Mouse (Mus musculus): ENCODE measurements around the gene Vmn1r13. TPM values are rescaled to one million over a fixed set of nuclear protein-coding genes. Genes with fewer than 3 reads are reported as not detected.
"Not testable (repeated sequence)": the region's sequence is repeated elsewhere in the genome, so short reads cannot be mapped to it uniquely, and the experiment has no call there.

Vmn1r13 gene
- not detected for total RNA-seq (2021)
- long read RNA-seq, experiment 1, result 0 reads
- long read RNA-seq, experiment 2, result 0 reads

DNA sequence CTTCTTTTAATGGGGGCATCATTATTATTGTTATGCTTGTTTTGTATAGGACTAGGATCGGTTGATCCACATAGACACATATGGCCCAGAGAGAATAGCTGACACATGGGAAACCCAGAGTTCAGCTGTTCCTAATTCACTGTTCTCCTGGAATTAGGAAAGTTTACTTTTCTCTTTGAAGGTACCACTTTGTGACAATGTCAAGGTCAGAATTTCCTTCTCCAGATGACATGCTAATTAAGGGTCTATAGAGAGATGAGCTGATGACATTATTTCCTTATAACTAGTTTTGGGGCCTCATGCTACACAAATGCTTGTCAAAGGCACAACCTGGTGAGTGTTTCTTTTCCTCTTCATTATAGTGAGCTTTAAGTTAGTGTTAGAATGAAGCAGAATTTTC lies at the start of gene Vmn1r13:
Gene Vmn1r13, plus strand, starts transcription at position 301 of the 400 bp plus-strand sequence.
- intact Hi-C loops (cut with DNase I); DNase-seq: not testable (repeated sequence)

DNA sequence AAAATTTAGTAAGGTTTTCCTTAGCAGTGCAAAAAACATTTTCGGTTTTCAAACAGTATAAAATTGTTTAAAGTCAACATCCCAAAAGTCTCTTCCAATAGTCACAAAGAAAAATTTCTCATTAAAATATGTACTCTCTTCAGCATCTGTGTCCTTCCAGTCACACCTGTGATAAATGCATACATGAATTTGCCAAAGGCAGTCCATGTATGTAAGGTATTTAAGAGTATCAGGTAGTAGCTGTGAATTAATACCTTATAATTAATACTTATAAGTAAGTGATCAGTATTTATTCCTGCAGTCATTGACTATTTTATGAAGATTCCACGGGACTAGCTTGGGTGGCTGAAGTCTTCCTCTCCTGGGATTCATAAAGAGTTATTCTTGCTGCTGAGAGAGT lies 46.5 kb upstream of the Vmn1r13 start, which contains the start of gene Vmn1r12:
Gene Vmn1r12, plus strand, starts transcription at position 301 of the 400 bp plus-strand sequence.
- no peak for DNase-seq
- intact Hi-C loops (cut with DNase I), result no loop called here

DNA sequence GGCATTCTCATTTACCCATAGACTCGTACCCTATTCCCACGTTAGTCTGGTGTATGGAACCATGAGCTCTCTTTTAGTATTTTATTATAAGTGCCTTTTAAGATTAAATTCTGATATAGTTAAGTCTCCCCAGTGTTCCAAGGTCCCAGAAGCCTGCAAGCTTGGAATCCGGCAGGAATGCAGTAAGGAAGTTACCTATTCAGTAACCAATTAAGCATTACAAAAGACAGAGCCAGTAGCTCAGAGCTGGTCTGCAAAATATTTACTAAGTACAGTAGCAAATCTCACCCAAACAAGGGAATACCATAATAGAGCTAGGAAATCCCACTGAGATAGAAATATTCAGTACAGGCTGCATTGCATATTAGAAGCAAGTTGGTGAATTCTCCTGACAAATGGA lies 13.1 kb upstream of the Vmn1r13 start:
- DNase-seq; intact Hi-C loops (cut with DNase I): not testable (repeated sequence)

DNA sequence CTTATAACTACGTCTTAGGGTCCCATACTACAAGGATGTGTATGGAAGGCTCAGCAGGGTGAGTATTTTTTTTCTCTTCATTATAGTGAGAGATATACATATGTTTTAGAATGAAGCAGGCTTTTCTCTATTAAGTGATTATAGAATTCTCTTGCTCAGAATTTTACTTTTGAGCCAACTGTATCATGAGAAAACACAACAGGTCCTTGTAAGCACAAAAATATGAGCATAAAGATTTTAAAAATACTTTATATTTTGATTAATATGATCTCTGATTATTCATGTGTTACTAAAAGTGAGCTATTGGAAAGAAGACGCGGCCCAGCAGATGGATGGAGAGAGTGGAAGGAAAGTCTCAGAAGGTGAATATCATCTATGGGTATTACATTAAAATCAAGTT lies 28.3 kb downstream of the Vmn1r13 start, which contains the start of gene Vmn1r14:
Gene Vmn1r14, plus strand, starts transcription at position 301 of the 400 bp plus-strand sequence.
- no peak for DNase-seq
- intact Hi-C loops (cut with DNase I), result no loop called here

DNA sequence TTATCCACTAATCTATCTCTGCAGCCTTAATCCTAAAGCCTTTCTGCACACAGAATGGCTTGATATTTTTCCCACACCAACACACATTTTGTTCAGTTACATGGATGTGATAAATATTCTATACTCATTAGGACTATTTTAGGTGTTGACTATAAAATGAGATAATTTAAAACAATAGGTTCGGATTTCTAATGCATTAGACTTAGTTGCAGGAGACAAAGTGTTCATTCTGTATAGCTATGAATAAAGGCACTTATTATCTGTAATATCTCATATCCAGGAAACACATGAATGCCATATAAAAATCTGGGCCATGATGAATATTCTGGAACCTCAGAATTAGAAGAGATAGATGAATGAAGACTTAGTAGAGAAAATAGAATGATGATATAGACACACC lies 54.6 kb downstream of the Vmn1r13 start, which contains the start of gene Vmn1r15:
Gene Vmn1r15, plus strand, starts transcription at position 301 of the 400 bp plus-strand sequence.
- DNase-seq, result no peak
- intact Hi-C loops (cut with DNase I), result no loop called here

DNA sequence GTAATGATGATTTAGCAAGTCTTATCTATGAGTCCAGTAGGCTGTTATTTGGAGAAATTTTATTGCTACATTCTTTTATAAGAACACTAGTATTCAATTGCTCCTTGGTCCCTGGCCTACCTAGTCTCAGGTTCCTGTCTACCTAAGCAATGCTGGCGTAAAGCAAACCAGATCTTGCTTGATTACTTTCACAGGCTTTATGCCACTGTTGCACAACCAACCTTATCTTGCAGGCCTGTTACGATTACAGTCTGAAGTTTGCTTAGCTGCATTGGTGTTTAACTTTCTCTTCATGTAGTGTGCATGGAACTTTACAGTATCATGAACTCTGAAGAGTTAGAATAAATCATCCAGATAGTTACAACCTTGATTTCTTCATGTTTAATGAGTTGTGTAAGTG lies 57.9 kb downstream of the Vmn1r13 start:
- intact Hi-C loops (cut with DNase I), result no loop called here
- no peak for DNase-seq

Other genes starting within 250 kb of the Vmn1r13 start
- not detected for gene Vmn1r5, start 233.0 kb upstream of the Vmn1r13 start, total RNA-seq (2021)
- gene Vmn1r6, start 206.0 kb upstream of the Vmn1r13 start, total RNA-seq (2021), result not detected
- gene Vmn1r7, start 178.0 kb upstream of the Vmn1r13 start, total RNA-seq (2021), result not detected
- gene Vmn1r8, start 171.0 kb upstream of the Vmn1r13 start, total RNA-seq (2021), result not detected
- gene Vmn1r9, start 136.5 kb upstream of the Vmn1r13 start, total RNA-seq (2021), result not detected
- gene Vmn1r10, start 93.8 kb upstream of the Vmn1r13 start, total RNA-seq (2021), result not detected
- gene Vmn1r11, start 69.8 kb upstream of the Vmn1r13 start, total RNA-seq (2021), result not detected
- not detected for gene Vmn1r12, start 46.4 kb upstream of the Vmn1r13 start, total RNA-seq (2021)
- not detected for gene Vmn1r14, start 28.4 kb downstream of the Vmn1r13 start, total RNA-seq (2021)
- gene Vmn1r15, start 54.7 kb downstream of the Vmn1r13 start, total RNA-seq (2021), result not detected
- gene Vmn1r16, start 126.2 kb downstream of the Vmn1r13 start, total RNA-seq (2021), result not detected
- gene Vmn1r17, start 160.4 kb downstream of the Vmn1r13 start, total RNA-seq (2021), result not detected
- gene Vmn1r18, start 192.5 kb downstream of the Vmn1r13 start, total RNA-seq (2021), result not detected
- gene Vmn1r19, start 200.5 kb downstream of the Vmn1r13 start, total RNA-seq (2021), result not detected
- not detected for gene Vmn1r20, start 225.6 kb downstream of the Vmn1r13 start, total RNA-seq (2021)